Mouse (Mus musculus) liver, postnatal 0 days (tissue): ENCODE results near the gene 1700023F06Rik.

ENCODE experiments used
- CTCF ChIP-seq: sonication (generic); IDR thresholded peaks from 2 replicates; pipeline ENCODE4 v1.5.1; 2016; ENCODE audit warnings: antibody characterized with exemption, low read depth
- EP300 ChIP-seq: IDR thresholded peaks from 2 replicates; pipeline ENCODE4 v1.6.1; 2016; ENCODE audit warnings: antibody characterized with exemption, low read depth, mild to moderate bottlenecking

DNA sequence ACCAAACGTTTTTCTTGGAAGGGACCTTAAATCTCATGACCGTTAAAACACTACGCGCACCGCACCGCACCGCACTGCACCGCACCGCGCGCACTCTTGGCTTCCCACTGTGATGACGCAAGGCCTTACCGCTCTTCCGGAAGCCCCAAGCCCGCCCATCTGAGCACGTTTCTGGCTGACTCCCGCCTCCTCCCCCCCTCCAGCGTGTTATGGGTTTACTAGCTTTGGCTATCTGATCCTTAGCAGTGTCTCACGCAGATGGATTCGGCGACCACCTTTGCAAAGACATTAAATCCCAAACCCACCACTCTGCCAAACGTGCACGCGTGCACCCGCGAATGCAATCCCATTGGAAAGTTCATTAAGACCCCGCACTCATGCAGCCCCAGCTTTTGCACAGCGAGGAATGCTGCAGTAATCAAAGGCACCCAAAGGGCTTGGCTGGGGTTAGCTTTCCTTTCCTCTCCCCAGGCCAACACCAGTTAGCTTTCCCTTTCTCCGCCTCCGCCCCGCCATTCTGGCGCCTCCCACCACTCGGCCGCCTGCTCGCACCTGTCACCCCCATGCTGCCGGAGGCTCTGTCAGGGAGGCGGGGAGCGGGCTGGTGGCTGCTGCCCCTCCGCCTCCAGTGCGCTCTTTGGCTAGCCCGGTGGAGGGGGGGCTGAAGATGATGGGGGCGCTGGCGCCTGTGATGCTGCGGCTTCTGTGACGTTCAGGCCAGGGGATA lies 9.6 kb upstream of the 1700023F06Rik start, which contains the start of gene Spata32:
- TF ChIP-seq CTCF (no peak), EP300 (no peak)
